Mouse (Mus musculus) thymus, postnatal 10 days (tissue): ENCODE measurements around the gene Pou3f3.

Experiments
- DNase-seq, 2 experiments: peaks; one replicate each; pipeline ENCODE4 v3.0.0; 2021; ENCODE audit warnings: low spot score in 2 of 2

Gene Pou3f3

GRCm38 (mm10) chr1:42710234-42710633, 14.7 kb downstream of the Pou3f3 start:
- no peak for DNase-seq

DNA sequence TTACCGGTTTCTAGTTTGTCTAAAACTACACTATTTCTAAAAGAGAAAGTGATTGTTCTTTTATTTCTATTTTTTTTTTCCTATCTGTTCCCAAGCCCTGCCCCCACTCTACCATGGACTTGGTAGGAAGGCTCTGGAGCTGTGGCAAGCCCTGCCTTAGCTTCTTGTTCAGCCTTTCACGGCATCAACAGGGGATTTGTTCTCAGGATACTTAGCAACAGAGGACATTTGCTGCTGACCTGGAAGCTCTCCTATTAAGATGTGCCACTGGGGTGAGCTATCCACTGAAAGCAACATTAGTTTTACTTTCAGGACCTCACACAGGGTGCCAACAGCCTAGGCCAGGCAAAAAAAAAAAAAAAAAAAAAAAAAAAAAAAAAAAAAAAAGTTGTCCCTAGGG, 15.4 kb downstream of the Pou3f3 start:
- no peak for DNase-seq

DNA sequence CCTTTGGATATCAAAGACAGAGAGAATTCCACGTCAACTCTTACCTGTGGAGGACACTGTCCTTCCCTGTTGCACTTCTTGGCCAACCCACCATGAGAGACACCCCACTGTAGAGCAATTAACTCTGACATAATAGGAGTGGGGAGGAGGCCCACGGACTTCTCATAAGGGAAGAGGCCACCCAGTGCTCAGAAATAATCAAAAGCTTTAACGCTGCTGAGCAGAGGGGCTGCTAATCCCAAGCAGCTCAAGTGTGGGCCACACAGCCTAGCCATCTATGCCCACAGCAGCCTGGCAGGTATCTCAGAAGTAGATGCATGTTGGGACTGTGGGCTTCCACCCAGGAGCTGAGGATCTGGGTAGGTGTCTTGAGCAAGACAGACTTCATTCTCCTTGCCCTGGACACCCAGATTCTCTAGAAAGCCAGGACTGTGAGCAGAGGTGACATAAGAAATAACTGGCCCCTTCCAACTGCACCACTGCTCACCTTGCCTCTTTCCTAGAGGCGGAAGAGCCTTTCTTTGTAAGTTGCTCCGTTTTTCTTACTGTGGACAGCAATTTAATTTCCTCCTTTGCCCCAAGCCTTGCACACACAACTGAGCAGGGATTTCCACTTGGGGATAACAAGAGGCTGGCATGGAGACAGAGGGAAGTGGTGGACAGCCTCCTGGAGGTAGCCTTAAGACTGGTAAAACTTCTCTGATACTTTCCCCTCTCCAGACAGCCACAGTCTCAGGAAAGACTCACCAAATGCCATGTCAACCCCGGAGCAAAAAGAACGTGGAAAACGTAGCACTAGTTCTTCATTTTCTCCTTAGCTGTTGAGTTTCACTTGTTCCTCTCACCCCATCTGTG, 16.1 kb downstream of the Pou3f3 start:
- no peak for DNase-seq

GRCm38 (mm10) chr1:42712311-42712690, 16.7 kb downstream of the Pou3f3 start:
- no peak for DNase-seq

- DNase-seq, result no peak
Observed at GRCm38 (mm10) chr1:42713104-42713932, 17.8 kb downstream of the Pou3f3 start.

DNA sequence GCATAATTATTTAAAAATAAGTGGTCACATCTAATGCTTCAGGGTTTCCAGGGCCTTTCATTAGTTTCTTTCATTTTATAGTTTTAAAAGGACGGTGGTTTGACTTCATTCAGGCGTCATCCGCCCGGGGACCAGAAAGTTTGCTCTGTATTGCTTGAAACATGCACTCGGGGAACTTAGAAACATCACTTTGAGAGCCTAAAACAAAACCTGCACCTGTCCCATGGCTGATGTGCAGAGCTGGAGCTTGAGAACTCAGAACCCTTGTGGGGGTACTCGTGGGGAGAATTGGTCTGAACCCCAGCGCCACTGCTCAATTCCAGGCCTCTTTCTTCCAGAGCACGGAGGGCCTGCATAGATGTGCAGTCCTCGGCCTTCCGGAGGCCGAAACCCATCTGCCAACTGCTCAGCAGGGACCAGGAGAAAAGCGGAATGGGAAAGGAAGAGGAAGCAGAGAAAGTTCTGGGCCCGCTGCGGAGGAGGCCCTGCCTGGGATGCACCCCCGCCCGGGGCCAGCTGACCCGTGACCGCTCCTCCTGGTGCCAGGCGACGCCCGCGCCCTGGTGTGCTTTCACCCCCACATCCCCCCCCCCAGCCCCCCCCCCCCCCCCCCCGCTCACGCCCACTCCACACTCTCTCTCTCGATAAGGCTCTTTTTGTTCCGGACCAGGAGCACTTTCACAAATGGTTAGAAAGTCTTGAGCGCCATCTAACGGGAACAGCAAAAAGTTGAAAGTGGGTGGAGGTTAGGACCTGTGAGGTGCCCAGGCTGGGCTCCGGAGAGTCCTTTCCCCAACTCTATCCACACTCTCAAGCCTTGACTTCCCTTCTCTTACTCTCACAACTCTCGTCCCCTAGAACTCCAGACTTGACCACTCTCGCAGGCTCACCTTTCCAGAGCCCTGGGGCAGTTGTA, 18.7 kb downstream of the Pou3f3 start:
- no peak for DNase-seq

- no peak for DNase-seq
Observed at GRCm38 (mm10) chr1:42718549-42718948, 23.0 kb downstream of the Pou3f3 start.

DNA sequence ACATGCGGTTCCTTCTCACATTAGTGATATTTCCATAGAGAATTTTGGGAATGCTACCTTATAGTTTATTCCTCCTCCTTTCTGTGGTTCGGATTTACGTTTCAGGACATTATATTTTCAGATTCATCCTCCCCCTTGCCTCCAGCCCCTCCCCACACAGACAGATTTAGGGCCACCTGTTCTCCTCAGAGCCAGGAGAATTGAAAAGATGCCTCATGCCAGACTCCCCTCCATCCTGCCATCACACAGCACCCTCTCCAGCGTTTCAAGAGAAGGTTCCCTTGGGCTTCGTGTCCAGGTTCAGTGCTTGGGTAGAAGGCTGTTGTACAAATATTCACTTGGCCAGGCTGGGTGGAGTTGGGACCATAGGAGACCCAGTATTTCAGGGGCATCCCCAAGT, 25.8 kb downstream of the Pou3f3 start:
- no peak for DNase-seq

- no peak for DNase-seq
Observed at GRCm38 (mm10) chr1:42723769-42724300, 28.3 kb downstream of the Pou3f3 start.

DNA sequence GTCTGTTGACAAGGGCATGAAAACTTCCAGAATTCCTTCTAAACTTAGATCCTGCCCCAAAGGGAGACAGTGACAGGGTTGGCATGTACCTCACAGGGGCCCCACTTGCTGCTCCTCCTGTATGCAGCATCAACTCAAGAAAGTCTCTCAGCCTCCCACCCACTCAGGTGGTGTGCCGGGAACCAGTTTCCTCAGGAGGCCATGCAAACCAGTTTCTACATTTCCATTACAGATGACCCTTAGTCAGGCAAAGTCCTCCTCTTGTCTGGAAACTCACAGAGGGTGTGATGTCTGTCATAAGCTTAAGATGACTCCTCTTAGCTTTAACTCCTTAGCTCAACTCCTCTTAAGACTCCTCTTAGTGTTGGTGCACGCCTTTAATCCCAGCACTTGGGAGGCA, 29.3 kb downstream of the Pou3f3 start:
- DNase-seq, result no peak

GRCm38 (mm10) chr1:42727161-42727560, 31.6 kb downstream of the Pou3f3 start:
- DNase-seq, result no peak

DNA sequence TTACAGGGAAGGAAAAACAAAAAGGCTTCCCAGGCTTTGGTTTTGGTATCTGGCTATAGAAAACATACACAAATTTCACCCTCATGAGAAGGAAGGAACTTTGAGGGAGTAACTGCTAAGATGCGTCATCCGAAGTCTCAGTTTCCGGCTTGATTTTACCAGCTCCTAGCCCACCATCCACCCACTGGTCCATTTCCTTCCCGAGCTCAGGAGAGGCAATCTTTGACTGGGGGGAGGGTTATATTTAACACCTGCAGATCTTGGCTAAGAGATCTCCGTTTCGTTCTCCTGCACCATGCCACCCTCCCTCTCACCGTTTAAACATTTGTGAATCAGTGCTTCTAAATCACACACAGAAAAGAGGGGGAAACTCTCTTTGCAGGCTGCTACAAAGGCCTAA, 32.1 kb downstream of the Pou3f3 start:
- no peak for DNase-seq

DNA sequence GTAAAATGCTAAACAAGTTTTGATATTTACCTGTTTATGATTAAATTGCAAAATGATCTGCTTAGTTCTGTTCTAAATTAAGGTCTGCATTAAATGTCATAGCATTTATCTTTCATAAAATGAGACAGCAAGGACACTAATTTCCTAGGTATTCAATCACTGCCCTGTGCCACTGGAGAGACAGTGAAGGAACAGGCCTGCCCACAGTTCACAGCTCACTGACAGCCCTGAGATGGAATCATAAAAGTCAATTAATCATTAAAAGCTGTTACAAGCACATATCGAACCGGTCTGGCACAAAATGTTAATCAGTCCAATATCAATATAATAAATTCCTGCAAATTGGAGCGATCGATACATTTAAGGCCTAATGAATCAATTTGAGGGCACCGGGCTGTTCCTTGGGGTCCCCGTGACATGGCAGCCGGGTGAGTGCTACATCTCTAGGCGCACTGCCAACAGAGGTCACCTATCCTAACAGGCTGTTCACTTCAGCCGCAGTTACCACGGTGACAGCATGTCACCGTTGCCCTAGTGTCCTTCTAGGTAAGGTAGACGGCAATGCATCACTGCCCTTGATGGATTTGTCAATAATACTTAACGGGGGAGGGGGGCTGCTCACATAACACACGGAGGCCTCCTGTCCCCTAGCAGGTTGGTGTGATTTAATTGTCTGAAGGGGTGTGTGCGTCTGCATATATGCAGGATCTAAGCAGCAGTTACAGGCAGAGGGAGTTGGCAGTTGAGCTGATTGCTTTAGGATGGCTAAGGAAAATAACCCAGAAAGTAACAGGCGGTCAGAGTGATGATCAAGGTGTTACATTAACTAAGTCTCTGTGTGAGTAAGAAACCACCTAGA, 46.0 kb downstream of the Pou3f3 start:
- no peak for DNase-seq

DNA sequence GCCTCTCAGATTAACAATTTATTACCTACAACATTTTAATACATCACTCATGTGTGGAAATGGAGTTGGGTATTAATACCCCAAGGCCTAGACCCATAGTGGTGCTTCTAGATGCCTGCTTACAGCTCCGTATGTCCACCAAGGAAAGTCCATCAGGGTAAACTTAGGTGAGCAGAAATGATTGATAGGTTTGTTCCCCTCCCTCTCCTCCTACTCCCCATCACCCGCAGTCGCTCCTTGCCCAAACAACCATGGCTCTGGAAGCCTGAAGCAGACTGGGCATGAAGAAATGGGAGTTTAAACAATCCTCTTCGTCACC, 46.6 kb downstream of the Pou3f3 start:
- DNase-seq, result no peak

- DNase-seq, result no peak
Observed at GRCm38 (mm10) chr1:42745047-42745446, 49.5 kb downstream of the Pou3f3 start.

GRCm38 (mm10) chr1:42749536-42750292, 54.1 kb downstream of the Pou3f3 start:
- no peak for DNase-seq
